Comparison of ENCODE assay signal across 8 mouse cellular contexts in genomic region chr8:45454426-45454825, GRCm38 (mm10). TPM values are rescaled to one million over a fixed set of nuclear protein-coding genes. Genes with fewer than 3 reads are reported as not detected.
DNase-seq lines count a peak whose midpoint lies in the region; ATAC-seq and TF ChIP-seq lines count a peak whose summit lies in the region.

No protein-coding gene starts in this region.

- 58% methylated on average over 6 of the region's 6 CpGs for WGBS in heart, embryonic 15.5 days
- 65% methylated on average over 6 of the region's 6 CpGs for WGBS in kidney, embryonic 16.5 days
- 66% methylated on average over 6 of the region's 6 CpGs for WGBS in limb, embryonic 13.5 days
- WGBS in neural tube, embryonic 13.5 days, result 65% methylated on average over 6 of the region's 6 CpGs

- no peaks in the 10 kb centered on the region for H3K36me3 ChIP-seq in E14TG2a.4 (ENCODE audit: insufficient read depth, low read length)
- no peaks in the 10 kb centered on the region for H3K36me3 ChIP-seq in heart, embryonic 15.5 days
- no peaks in the 10 kb centered on the region for H3K36me3 ChIP-seq in kidney, embryonic 16.5 days (ENCODE audit: insufficient read depth, low read length)
- H3K36me3 ChIP-seq in limb, embryonic 13.5 days, result no peaks in the 10 kb centered on the region
- H3K36me3 ChIP-seq in neural tube, embryonic 13.5 days, result no peaks in the 10 kb centered on the region

- ATAC-seq in heart, embryonic 15.5 days (replicated peaks; ENCODE audit: insufficient number of reproducible peaks, insufficient read depth, low FRiP score, low read depth), result peak; percentile 31; the same call in 1 of the 2 replicates
- peak; percentile 76 for ATAC-seq in kidney, embryonic 16.5 days (ENCODE audit: low FRiP score, low TSS enrichment)
- peak; percentile 67; the same call in 1 of the 2 replicates for ATAC-seq in limb, embryonic 13.5 days (ENCODE audit: low FRiP score, low read depth)
- ATAC-seq in neural tube, embryonic 13.5 days (ENCODE audit: low read depth), result peak; percentile 80; the same call in 1 of the 2 replicates
- no peak for ATAC-seq in erythroblast, adult 5-6 weeks (replicated peaks; ENCODE audit: low FRiP score, poor library complexity, severe bottlenecking)

- H3K4me1 ChIP-seq in E14TG2a.4 (replicated peaks; ENCODE audit: low read depth, low read length), result no peaks in the 10 kb centered on the region
- peaks cover 2% of the 10 kb centered on the region for H3K4me1 ChIP-seq in heart, embryonic 15.5 days (replicated peaks)
- H3K4me1 ChIP-seq in kidney, embryonic 16.5 days (ENCODE audit: insufficient read depth, low read length), result no peaks in the 10 kb centered on the region
- no peaks in the 10 kb centered on the region for H3K4me1 ChIP-seq in limb, embryonic 13.5 days
- no peaks in the 10 kb centered on the region for H3K4me1 ChIP-seq in neural tube, embryonic 13.5 days (replicated peaks)

- peak; percentile 65 for TF ChIP-seq CTCF in E14TG2a.4 (conservative IDR thresholded peaks at IDR 0.05; ENCODE audit: low read length)

- no peaks in the 10 kb centered on the region for H3K27me3 ChIP-seq in E14TG2a.4 (ENCODE audit: insufficient read depth, low read length)
- no peaks in the 10 kb centered on the region for H3K27me3 ChIP-seq in heart, embryonic 15.5 days
- no peaks in the 10 kb centered on the region for H3K27me3 ChIP-seq in kidney, embryonic 16.5 days (ENCODE audit: insufficient read depth, low read length)
- no peaks in the 10 kb centered on the region for H3K27me3 ChIP-seq in limb, embryonic 13.5 days
- no peaks in the 10 kb centered on the region for H3K27me3 ChIP-seq in neural tube, embryonic 13.5 days

- no peak overlapping the region for H3K4me3 ChIP-seq in E14TG2a.4 (replicated peaks; ENCODE audit: low read length)
- no peak overlapping the region for H3K4me3 ChIP-seq in heart, embryonic 15.5 days
- no peak overlapping the region for H3K4me3 ChIP-seq in kidney, embryonic 16.5 days (ENCODE audit: low read length)
- no peak overlapping the region for H3K4me3 ChIP-seq in limb, embryonic 13.5 days
- no peak overlapping the region for H3K4me3 ChIP-seq in neural tube, embryonic 13.5 days

- peaks cover 5% of the 10 kb centered on the region for H3K9me3 ChIP-seq in E14TG2a.4 (ENCODE audit: low read length)
- H3K9me3 ChIP-seq in heart, embryonic 15.5 days (replicated peaks), result no peaks in the 10 kb centered on the region
- peaks cover 3% of the 10 kb centered on the region; the same call in 1 of the 2 replicates for H3K9me3 ChIP-seq in kidney, embryonic 16.5 days (ENCODE audit: low read length)
- no peaks in the 10 kb centered on the region for H3K9me3 ChIP-seq in limb, embryonic 13.5 days
- H3K9me3 ChIP-seq in neural tube, embryonic 13.5 days, result no peaks in the 10 kb centered on the region

- peak; percentile 45 for DNase-seq in adrenal gland, postnatal 10 days
- peak; percentile 62 for DNase-seq in embryo, embryonic 9.5 days (ENCODE audit: extremely low spot score)

- no peak overlapping the region for H3K27ac ChIP-seq in heart, embryonic 15.5 days
- no peak overlapping the region for H3K27ac ChIP-seq in kidney, embryonic 16.5 days (ENCODE audit: low read length)
- no peak overlapping the region for H3K27ac ChIP-seq in limb, embryonic 13.5 days
- H3K27ac ChIP-seq in neural tube, embryonic 13.5 days (replicated peaks), result no peak overlapping the region

- H3K9ac ChIP-seq in heart, embryonic 15.5 days, result no peak overlapping the region
- no peak overlapping the region for H3K9ac ChIP-seq in kidney, embryonic 16.5 days (replicated peaks; ENCODE audit: low read length)
- H3K9ac ChIP-seq in limb, embryonic 13.5 days, result no peak overlapping the region
- H3K9ac ChIP-seq in neural tube, embryonic 13.5 days, result peak overlapping the region; percentile 17; the same call in 1 of the 2 replicates

- no peak overlapping the region for H3K4me2 ChIP-seq in heart, embryonic 15.5 days
- H3K4me2 ChIP-seq in kidney, embryonic 16.5 days (replicated peaks; ENCODE audit: low read depth, low read length), result no peak overlapping the region
- no peak overlapping the region for H3K4me2 ChIP-seq in limb, embryonic 13.5 days (replicated peaks)
- no peak overlapping the region for H3K4me2 ChIP-seq in neural tube, embryonic 13.5 days

RNA-seq across cellular contexts. Expression of gene Tlr3, which starts 43.5 kb away (rescaled TPM):
- 1 to 10 TPM; 6.6 to 7.7 TPM for total RNA-seq in adrenal gland, postnatal 10 days (2021)
- polyA plus RNA-seq in heart, embryonic 15.5 days (2015; fragmentation: Nextera tagmentation; extraction: Ambion mirVana), result 2.4 and 2.5 TPM in 2 replicates
- polyA plus RNA-seq in kidney, embryonic 16.5 days (2015; fragmentation: Nextera tagmentation; extraction: Ambion mirVana), result 3.1 and 3.9 TPM in 2 replicates
- polyA plus RNA-seq in limb, embryonic 13.5 days (2015; fragmentation: Nextera tagmentation; extraction: Ambion mirVana), result 0.66 and 1.4 TPM in 2 replicates
- 0.83 and 1.0 TPM in 2 replicates for polyA plus RNA-seq in neural tube, embryonic 13.5 days (2015; fragmentation: Nextera tagmentation; extraction: Ambion mirVana)
- not detected in 2 replicates for total RNA-seq in erythroblast, adult 5-6 weeks (2015; ENCODE audit: low replicate concordance)
- 0.09 and 0.28 TPM in 2 replicates for total RNA-seq in erythroblast, adult 5-6 weeks (2017; ENCODE audit: low replicate concordance)

RNA-seq across cellular contexts. Expression of gene Sorbs2, which starts 53.2 kb away (rescaled TPM):
- 10 to 100 TPM; 69.1 to 83.1 TPM for total RNA-seq in adrenal gland, postnatal 10 days (2021)
- polyA plus RNA-seq in heart, embryonic 15.5 days (2015; fragmentation: Nextera tagmentation; extraction: Ambion mirVana), result 307 and 382 TPM in 2 replicates
- polyA plus RNA-seq in kidney, embryonic 16.5 days (2015; fragmentation: Nextera tagmentation; extraction: Ambion mirVana), result 35.5 and 42.5 TPM in 2 replicates
- 45.5 and 52.4 TPM in 2 replicates for polyA plus RNA-seq in limb, embryonic 13.5 days (2015; fragmentation: Nextera tagmentation; extraction: Ambion mirVana)
- polyA plus RNA-seq in neural tube, embryonic 13.5 days (2015; fragmentation: Nextera tagmentation; extraction: Ambion mirVana), result 50.5 and 59.3 TPM in 2 replicates
- total RNA-seq in erythroblast, adult 5-6 weeks (2015; ENCODE audit: low replicate concordance), result 0.42 TPM in 1 of 2 replicates, not detected in the other
- 0.09 TPM in 1 of 2 replicates, not detected in the other for total RNA-seq in erythroblast, adult 5-6 weeks (2017; ENCODE audit: low replicate concordance)
